Mouse (Mus musculus): Measurements from ENCODE around the gene Fam186b.
A peak's percentile ranks its signal among the peaks of the same experiment; 100 is the strongest.

The Fam186b gene

DNA sequence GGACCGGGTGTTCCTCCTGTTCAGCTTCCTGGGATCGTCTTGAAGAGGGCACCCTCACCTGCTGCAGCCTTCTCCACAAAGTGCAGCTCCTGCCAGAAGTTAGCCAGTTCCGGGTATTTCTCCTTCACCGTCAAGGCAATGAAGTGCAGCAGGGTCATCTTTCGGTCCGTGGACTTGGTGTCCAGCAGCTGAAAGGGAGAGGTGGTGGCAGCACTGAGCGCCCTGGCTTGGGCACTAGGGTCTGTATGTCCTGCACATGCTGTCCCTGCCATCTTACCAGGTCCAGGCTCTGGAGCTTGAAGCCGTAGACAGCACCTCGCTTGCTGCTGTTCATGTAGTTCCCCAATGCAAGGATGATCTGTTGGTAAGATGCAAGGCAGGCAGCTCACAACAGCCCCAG is 25.3 kb upstream of the Fam186b start:
- ATAC-seq (ENCODE audit: insufficient number of reproducible peaks, low FRiP score, low TSS enrichment): no peak

DNA sequence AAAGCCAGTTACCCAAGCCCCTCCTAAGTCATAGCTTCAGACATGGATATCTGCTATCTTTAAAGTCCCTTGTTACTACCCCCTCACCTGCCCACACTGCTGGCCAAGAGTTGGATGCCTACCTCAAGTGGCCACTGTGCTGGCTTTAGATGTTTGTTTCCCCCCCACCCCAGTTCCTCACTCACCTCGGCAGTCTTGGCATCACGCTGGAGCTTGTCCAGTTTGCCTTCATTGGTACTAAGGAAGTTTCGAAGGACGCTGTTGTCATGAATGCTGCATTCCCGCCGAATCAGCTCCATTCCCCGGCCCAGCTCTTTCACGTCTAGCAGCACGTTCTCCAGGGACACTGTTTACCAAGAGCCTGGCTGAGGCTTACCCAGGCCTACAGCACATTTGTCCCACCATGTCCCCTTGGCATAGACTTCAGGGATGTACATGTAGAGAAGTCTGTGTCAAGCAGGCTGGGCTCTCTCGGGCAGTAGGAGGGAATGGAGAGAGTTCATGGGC is 24.5 kb upstream of the Fam186b start:
- ATAC-seq (ENCODE audit: insufficient number of reproducible peaks, low FRiP score, low TSS enrichment): no peak

DNA sequence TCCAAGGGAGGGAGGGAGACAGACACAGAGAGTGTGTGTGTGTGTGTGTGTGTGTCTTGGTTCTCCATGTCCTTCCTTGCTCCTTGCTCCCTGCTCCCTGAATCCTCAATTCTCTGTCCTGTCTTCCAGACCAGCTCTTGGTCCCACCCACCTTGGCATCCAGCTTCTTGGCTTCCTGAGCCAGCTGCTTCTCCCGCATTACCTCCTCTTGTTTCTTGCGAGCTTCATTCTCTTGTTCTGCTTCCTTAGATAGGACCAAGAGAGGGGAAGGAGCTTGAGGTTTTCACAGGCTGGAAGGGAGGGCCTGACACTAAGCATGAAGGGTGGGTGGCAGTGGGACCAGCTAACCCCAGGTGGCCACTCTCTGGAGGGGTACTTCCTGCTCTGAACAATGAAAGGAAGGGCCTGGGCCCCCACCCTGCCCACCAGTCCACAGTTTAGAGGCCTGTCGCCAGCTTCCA is 23.8 kb upstream of the Fam186b start:
- ATAC-seq (ENCODE audit: insufficient number of reproducible peaks, low FRiP score, low TSS enrichment): peak; percentile 2; the same call in 1 of the 2 replicates

DNA sequence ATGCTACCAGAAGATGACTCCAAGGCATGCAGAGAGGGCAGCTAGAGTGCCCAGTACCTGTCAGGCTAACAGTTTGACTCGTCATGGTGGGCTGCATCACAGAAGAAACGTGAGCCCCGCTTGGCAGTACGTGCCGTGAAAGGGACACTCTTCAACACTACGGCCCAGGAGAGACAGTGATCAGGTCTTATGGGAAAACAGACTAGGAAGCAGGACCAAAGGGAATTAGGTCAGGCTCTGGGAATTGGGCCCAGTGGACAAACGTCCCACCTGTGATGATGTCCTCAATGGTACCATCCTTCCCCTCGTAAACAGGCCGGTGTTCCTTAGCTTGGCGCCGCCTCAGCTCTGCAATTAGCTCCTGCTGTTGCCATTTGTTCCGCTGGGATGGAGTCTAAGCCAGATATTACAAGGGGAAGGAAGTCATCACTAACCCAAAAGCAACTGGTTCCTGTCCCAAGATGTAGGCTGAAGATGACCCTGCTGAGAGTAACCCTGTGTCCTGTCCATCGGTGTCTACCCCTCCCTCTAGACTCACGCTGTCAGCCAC is 23.2 kb upstream of the Fam186b start:
- peak; percentile 57; the same call in 1 of the 2 replicates for ATAC-seq (ENCODE audit: insufficient number of reproducible peaks, low FRiP score, low TSS enrichment)

DNA sequence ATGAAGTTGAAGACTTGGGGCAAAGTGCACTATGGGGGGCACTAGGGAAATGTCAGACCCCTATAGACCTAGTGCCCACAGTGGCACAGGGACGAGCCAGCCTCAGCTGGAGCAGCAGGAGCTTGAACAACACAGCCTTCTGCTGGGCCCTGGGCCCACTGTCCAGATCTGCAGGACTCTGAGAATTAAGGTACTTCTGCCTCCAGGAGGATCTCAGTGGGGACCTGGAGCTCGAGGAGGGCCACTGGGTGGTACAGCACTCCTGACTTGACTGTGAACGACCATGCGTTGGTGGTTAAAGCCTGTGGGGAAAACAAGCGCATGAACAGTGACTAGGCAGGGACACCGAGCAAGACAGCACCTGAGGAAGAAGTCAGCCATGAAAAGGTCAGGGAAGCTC is 22.4 kb upstream of the Fam186b start:
- ATAC-seq (ENCODE audit: insufficient number of reproducible peaks, low FRiP score, low TSS enrichment): no peak

DNA sequence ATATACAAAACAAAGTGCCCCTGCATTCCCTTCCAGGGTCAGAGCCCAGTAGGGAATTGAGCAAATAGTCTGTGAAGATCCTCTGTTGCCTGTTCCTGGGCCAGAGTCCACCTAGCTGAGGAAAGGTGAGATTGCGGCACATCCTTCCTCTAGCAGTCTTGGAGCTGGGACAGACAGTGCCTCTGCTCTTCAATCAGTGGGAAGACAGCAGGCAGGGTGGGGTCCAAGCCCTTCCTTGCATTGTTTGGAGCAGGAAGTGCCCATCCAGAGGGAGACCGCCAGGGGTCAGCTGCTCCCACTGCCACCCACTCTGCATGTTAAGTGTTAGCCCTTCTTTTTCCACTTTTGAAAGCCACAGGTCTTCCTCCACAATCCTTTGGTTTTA is 21.6 kb upstream of the Fam186b start:
- ATAC-seq (ENCODE audit: insufficient number of reproducible peaks, low FRiP score, low TSS enrichment): no peak

DNA sequence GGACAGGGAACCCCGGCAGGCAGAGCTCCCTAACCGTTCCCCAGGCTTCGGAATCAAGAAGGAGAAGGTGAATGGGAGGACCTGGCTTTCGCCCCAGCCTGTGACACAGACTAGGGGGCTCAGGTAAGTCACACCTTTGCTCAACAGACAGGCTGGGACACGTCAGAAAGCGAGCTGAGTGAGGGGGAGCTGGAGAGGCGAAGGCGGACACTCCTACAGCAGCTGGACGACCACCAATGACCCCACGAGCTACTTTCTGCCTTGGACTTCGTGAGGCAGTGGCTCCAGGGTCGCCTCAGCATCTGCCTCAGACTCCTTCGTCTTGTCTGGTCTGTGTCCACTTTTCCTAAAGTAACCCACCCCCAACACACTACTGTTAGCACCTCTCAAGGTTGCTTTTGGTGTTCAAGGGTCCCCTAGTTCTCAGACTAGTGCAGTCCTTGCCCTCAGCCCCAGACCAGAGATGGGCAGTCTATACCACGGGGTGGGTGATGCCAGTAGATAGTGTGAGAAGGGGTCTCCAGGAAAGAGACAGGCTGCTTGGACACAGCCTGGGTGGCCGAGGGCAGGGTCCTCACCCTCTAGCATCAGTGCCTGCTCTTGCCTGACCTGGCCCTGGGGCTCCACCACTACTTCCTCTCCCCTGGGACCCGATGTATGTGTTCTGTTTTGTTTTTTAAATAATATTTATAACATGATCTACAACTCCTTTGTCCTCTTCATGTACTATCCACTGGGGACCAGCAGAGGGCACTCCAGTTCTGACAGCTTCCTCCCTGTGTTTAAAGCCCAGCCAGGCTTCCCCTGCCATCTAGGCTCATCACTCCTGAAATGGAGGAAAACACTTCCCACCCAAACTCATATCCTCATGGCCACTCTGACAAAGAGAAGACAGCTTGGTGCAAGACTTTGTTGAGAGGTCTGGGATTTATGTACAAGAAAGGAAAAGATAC is 20.9 kb upstream of the Fam186b start:
- ATAC-seq (ENCODE audit: insufficient number of reproducible peaks, low FRiP score, low TSS enrichment): no peak

DNA sequence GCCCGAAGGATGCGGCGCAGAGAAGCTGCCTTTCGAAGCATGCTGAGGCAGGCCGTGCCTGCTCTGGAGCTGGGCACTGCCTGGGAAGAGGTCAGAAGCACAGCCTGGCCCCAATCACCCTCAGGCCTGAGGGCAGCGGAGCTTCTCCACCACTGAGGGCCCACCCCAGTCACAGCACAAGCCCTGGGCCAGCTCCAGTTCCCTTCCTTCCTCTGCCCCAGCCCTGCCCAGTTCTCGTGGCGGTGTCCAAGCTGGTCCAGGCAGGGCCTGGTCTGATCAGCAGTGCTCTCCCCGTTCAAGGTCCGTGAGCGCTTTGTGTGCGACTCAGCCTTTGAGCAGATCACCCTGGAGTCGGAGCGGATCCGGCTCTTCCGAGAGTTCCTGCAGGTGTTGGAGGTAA is 19.2 kb upstream of the Fam186b start:
- no peak for ATAC-seq (ENCODE audit: insufficient number of reproducible peaks, low FRiP score, low TSS enrichment)

DNA sequence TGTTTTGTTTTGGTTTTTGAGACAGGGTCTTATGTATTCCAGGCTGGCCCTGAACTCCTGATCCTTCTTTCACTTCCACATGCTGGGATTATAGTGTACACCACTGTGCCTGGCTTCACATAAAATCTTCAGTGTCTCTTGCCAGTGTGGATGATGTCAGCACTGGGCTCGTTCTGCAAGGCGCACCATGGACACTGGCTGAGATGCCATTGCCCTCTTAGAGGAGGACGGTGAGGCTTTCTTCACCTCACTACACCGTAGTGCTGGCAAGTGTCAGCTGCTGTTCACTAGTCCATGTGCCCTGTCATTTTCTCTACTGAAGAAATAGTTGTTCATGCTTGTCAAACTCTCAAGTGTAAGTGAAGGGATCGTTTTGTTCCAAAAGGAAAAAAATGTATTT is 14.9 kb upstream of the Fam186b start:
- no peak for ATAC-seq (ENCODE audit: insufficient number of reproducible peaks, low FRiP score, low TSS enrichment)

DNA sequence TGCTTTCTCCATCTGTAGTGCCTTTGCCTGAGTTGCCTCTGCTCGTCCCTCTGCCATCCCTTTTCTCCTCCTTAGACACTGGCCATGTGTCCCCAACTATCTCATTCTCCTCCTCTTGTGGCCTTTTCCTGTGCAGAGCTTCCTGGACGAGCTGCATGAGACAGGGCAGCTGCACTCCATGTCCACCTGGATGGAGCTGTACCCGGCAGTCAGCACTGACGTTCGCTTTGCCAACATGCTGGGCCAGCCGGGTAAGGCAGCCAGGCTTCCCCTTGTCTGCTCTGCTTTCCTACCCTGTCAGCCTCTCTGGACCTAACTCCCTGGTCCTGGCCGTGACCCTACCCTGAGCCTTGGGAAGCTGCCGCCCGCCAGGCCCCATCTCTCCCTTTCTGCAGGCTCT is 13.9 kb upstream of the Fam186b start:
- no peak for ATAC-seq (ENCODE audit: insufficient number of reproducible peaks, low FRiP score, low TSS enrichment)

DNA sequence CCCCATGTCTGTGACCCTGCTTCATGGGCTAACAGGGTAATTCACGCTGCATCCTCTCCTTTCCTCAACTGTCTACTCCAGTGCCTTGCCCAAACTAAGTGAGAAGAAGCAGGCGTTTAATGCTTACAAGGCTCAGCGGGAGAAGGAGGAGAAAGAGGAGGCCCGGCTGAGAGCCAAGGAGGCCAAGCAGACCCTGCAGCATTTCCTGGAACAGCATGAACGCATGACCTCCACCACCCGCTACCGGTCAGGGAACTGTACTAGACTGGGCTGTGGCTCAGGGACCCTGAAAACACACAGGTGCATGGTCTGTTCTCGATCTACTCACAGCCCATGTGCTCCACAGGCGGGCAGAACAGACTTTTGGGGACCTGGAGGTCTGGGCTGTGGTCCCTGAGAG is 11.8 kb upstream of the Fam186b start:
- ATAC-seq (ENCODE audit: insufficient number of reproducible peaks, low FRiP score, low TSS enrichment): no peak

DNA sequence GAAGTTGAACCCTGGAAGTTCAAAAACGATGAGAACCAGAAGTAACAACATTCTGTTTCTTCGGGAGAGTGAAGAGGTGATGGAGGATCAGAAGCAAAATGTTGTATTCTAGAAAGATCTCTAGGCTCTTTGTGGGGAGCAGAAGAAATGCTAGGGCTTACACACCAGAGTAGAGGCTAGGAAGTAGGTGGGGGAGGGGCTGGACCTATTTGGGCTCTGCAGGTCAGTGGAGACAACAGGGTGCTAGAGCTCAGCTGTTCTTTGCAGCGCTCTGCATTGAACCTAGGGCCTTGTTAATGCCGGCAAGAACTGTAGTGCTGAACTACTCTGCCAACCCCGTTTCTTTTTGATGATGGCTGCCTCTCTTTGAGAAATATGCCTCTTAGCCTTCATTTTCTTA is 525 bp upstream of the Fam186b start:
- ATAC-seq (ENCODE audit: insufficient number of reproducible peaks, low FRiP score, low TSS enrichment): no peak

DNA sequence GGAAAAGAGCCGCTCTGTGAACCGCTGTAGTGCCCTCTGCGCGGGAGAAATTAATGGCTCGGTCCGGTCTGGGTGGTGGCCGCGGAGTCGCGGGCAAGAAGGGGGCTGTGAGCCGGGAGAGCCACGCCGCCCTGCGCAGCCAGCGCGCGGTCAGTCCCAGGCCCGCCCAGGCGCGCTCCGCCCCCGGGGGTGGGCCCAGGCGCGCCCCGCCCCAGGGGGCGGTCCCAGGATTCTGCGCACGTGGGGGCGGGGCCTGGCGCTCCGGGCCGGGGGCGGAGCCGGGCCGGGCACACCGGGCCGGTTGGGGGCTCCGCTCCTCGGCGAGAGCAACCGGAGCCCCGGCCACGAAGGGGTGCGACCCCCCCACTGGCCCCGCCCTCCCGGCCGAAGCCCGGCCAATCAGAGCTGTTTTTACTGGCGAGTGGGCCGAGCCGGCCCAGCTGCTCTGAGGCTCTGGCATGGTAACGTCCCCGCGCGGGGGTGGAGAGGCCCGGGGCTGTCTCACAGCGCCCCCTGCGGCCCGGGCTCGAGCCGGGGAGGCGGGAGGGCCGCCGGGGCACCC is 794 bp downstream of the Fam186b start, which contains the start of gene Prpf40b:
Gene Prpf40b (plus strand): TSS at position 275 of the 562 bp plus-strand sequence.
- ATAC-seq (ENCODE audit: insufficient number of reproducible peaks, low FRiP score, low TSS enrichment): peak; percentile 89

DNA sequence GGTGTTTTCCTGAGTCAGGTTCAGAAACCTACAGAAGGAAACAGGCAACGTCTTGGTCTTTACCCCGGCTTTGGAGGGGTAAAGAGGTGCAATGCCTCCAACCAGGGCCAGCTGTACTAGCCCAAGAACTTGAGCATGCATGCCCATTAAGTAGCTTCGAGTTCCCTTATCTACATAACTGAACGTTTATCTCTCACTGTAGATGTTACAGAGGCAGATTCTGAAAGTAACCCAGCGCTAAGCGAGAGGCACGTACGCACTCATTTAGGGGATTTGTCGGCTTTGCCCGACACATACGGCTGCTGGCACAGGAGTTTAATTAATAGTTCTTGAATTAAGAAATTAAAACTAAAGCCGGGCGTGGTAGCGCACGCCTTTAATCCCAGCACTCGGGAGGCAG is 1.4 kb downstream of the Fam186b start:
- no peak for ATAC-seq (ENCODE audit: insufficient number of reproducible peaks, low FRiP score, low TSS enrichment)

DNA sequence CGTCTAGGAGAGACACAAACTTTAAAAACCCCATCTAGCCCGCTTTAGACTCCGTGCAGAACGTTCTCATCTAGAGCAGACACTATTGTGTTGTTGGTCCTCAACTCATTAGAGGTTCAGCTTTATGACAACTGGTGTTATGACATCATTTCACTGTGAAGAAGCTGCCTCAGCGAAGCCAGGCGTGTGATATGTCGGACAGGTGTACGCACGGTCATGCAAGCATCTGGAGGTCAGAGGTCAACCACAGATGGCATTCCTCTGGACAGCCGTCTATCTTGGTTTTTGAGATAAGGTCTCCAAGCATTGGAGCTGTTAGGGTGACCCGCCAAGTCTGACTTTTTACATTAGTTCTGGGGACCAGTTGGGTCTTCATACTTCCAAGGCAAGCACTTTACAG is 5.1 kb downstream of the Fam186b start:
- ATAC-seq (ENCODE audit: insufficient number of reproducible peaks, low FRiP score, low TSS enrichment): no peak

DNA sequence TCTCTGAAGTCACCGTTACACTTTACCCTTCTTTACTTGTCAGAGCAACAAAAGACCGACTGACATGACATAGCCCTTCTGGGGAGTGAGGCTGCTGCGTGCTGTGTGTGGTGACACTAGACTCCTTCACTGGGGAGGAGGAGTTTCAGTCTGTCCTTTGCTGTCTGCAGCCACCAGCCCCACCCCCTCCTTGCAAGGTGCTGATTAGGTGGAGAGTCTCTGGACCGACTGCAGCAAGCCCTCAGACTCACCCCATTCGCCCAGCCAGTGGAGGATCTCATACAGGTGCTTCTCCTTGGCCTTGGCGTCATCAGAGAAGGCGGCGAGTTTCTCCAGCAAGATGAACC is 10.5 kb downstream of the Fam186b start:
- ATAC-seq (ENCODE audit: insufficient number of reproducible peaks, low FRiP score, low TSS enrichment): no peak

DNA sequence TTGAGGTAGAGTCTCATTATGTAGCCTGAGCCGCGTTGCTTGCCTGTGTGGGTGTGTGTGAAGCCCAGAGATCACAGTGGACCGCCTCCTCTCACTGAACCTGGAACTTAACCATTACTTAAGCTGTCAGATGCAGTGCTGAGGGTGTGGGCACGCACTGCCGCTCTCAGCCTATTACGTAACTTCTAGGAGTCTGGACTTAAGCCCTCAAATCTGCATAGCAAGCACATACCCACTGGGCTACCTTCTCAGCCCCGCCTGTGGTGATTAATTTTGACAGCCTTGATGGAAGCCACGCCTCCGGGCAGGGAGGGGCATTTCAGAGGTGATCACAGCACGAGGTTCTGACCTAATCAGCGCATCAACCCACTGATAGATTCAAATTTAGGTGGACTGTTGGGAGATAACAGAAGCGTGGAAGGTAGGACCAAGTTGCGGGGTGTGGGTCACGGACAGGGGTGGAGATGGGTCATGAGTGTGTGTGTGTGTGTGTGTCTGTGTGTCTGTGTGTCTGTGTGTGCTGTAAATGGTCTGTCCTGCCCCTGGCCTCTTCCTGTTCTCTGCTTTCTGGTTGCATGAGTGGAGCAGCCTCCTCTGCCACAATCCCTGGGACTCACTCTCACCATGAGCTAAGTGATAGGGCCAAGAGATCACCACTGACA is 11.0 kb downstream of the Fam186b start:
- ATAC-seq (ENCODE audit: insufficient number of reproducible peaks, low FRiP score, low TSS enrichment): no peak

DNA sequence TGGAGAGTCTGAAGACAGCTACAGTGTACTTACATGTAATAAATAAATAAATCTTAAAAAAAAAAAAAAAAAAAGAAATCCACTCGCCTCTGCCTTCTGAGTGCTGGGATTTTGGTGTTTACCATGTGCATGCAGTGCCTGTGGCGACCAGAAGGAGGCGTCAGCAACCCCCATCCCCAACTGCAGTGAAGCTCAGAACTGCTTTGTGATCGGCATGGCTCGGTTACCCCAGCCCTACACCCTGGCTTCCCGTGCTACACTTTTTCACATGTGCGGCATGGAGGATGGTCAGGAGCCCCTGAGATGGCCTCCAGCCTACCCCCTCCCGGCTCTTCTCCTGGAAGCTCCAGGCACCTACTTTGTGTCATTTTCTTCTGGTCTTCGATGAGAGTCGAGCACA is 12.2 kb downstream of the Fam186b start:
- no peak for ATAC-seq (ENCODE audit: insufficient number of reproducible peaks, low FRiP score, low TSS enrichment)

DNA sequence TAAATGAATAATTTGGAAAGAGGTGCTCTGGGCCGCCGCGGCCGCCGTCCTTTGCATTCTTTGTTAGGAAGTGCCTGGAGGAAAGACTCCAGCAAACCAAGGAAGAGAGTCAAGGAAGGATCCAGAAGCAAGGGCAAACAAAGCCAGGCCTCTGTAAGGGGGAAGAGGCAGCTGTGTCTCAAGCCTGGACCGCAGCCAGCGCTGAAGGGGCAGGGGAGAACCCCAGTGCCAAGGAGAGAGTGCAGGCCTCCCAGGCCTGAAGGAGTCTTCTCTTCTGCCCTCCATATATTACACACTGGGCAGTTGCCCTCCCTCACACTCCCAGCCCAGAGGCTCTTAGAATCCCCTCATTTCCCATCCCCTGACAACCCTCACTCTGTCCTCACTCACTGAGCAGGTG is 17.4 kb downstream of the Fam186b start:
- ATAC-seq (ENCODE audit: insufficient number of reproducible peaks, low FRiP score, low TSS enrichment): no peak

DNA sequence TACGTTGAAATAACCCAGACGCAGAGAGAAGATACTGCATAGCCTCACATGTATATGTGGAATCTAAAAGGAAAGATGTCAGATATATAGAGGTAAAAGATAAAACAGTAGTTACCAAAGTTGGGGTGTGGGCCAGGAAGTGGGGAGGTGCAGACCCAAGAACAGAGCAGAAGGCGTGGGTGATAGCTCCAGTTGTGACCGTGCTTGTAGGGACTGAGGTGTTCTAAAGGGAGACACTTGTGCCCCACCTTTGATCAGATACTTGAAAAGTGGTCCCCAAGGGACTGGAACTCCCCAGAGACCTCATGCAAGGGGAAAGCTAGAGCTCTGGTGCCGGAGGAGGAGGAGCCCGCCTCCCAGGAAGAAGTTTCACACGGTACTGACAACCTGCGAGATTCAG is 19.6 kb downstream of the Fam186b start:
- no peak for ATAC-seq (ENCODE audit: insufficient number of reproducible peaks, low FRiP score, low TSS enrichment)

DNA sequence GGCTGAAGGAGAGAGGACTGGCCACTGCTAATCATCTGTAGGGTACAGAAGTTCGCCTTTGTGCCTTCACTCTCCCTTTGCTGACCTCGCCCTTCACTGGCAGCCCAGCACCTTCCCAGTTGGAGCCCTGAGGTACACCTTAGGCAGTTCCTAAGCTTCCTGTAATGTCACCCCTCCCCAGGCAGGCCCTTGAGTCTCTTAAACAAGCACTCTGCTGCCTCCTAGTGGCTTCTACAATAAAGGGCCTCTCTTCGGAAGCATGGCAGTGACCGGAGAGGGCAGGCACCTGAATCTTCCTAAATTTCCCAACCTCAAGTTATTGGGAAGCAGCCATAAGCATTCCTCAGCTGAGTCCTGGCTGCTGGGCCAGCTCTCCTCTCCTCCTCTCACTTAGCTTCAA is 30.0 kb downstream of the Fam186b start:
- peak; percentile 70; the same call in 1 of the 2 replicates for ATAC-seq (ENCODE audit: insufficient number of reproducible peaks, low FRiP score, low TSS enrichment)
